In the genomic region with DNA sequence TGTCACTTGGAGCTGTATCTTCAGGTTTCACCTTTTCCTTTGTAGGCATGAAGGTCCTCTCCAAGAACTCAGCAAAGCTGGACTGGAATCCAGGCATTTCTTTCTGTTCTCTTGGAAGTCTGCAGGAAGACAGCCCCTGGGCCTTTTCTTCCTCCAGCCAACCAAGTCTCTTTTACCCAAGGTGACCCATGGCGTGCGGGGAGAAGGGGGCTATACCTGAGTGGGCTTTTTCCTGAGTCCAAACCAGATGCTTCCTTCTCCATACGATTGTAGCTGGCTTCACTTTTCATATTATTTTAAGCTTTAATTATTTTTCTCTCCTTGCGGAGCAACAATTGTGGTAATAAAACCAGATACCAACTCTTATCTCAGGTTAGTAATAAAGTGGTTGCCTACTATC, we compare ENCODE assay signal across 10 mouse cellular contexts. TPM values are rescaled to one million over a fixed set of nuclear protein-coding genes. Genes with fewer than 3 reads are reported as not detected.
DNase-seq lines count a peak whose midpoint lies in the region.
"Not testable (repeated sequence)": the region's sequence is repeated elsewhere in the genome, so short reads cannot be mapped to it uniquely, and the experiment has no call there.
"Had no signal": no experiment of that assay in that cellular context is flagged by ENCODE, and none has a peak within 500 bp of the region (broad histone marks: within the 10 kb centered on the region; RNA-seq: fewer than 3 reads in every experiment).

No protein-coding gene starts in this region.

- peak; percentile 2 for DNase-seq in gastrocnemius, postnatal 10 days
- DNase-seq in left cerebral cortex, postnatal 4 days = peak; percentile 0
- DNase-seq in neural tube, embryonic 10.5 days (ENCODE audit: extremely low spot score, low spot score) = peak; percentile 0
- peak; percentile 38 for DNase-seq in testis, postnatal 10 days (ENCODE audit: low spot score)

- intact Hi-C loops in left cerebral cortex, postnatal 4 days (cut with DNase I) = not testable (repeated sequence)

RNA-seq across cellular contexts. Expression of gene Gm3127, which starts 23.2 kb away (rescaled TPM):
- not detected for total RNA-seq in gastrocnemius, postnatal 10 days (2021)
- total RNA-seq in left cerebral cortex, postnatal 4 days (2021) = not detected
- total RNA-seq: adrenal gland, adult 2 months; adrenal gland, postnatal 10 days; adrenal gland, postnatal 36 days; ES-E14; forebrain, postnatal 0 days; MEL had no signal

RNA-seq across cellular contexts. Expression of gene Gm8108, which starts 31.3 kb away (rescaled TPM):
- total RNA-seq in gastrocnemius, postnatal 10 days (2021) = 1 to 10 TPM in 1 of 2 experiments, under 1 TPM in 1; 0.40 to 2.0 TPM
- total RNA-seq in left cerebral cortex, postnatal 4 days (2021) = 10 to 100 TPM; 20.5 to 23.2 TPM
- total RNA-seq: adrenal gland, adult 2 months; MEL had no signal

RNA-seq across cellular contexts. Expression of gene Gm2974, which starts 40.7 kb away (rescaled TPM):
- not detected for total RNA-seq in gastrocnemius, postnatal 10 days (2021)
- 10 to 100 TPM in 1 of 2 experiments, 1 to 10 TPM in 1; 6.0 to 10.7 TPM for total RNA-seq in left cerebral cortex, postnatal 4 days (2021)
- total RNA-seq: adrenal gland, adult 2 months; adrenal gland, postnatal 10 days; adrenal gland, postnatal 36 days; MEL had no signal

RNA-seq across cellular contexts. Expression of gene Gm3115, which starts 57.7 kb away (rescaled TPM):
- under 1 TPM; 0.31 to 0.50 TPM for total RNA-seq in gastrocnemius, postnatal 10 days (2021)
- total RNA-seq in left cerebral cortex, postnatal 4 days (2021) = 1 to 10 TPM; 1.0 to 1.1 TPM
- total RNA-seq: adrenal gland, postnatal 36 days; ES-E14; forebrain, postnatal 0 days; MEL had no signal

Comparison
In these comparisons a context has a peak if more than half of its experiments do, and no peak if none do; other contexts are left out.
1. Peak in every context shown above with its lines: DNase-seq.
2. RNA of gene Gm8108, which starts 31.3 kb away (total RNA-seq): 20.5 to 23.2 TPM in left cerebral cortex, postnatal 4 days; 0.40 to 2.0 TPM in gastrocnemius, postnatal 10 days; every median in the first group is over 4 times any median in the second.
3. RNA of gene Gm2974, which starts 40.7 kb away (total RNA-seq): 6.0 to 10.7 TPM in left cerebral cortex, postnatal 4 days; not detected in gastrocnemius, postnatal 10 days; every median in the first group is over 4 times any median in the second.